In the genomic region with DNA sequence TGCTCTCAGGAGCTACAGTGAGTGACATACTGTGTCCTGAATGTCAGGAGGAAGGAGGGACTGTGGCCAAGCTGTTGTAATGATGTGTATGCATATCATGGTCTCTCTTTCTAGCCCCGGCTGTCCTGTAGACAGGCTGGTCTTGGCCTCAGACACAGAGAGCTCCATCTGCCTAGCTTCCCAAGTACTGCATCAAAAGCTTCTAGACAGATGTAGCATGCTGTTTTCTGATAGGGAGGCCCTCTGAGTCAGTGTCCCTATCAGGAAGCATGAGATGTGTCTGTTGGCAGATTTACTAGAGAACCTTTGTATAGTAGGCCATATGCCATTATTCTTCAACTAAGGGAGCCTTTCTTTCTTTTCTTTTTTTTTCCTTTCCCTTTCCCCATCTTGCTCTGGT, we compare ENCODE assay signal across 21 mouse cellular contexts. TPM values are rescaled to one million over a fixed set of nuclear protein-coding genes. Genes with fewer than 3 reads are reported as not detected.
DNase-seq lines count a peak whose midpoint lies in the region; ATAC-seq and TF ChIP-seq lines count a peak whose summit lies in the region.
"Had no signal": no experiment of that assay in that cellular context is flagged by ENCODE, and none has a peak within 500 bp of the region (broad histone marks: within the 10 kb centered on the region; RNA-seq: fewer than 3 reads in every experiment).

No protein-coding gene starts in this region.

- no peaks in the 10 kb centered on the region for H3K36me3 ChIP-seq in heart, adult 2 months (ENCODE audit: control insufficient read depth, insufficient read depth, low read length)
- peaks cover 38% of the 10 kb centered on the region for H3K36me3 ChIP-seq in heart, embryonic 11.5 days (ENCODE audit: control insufficient read depth, insufficient read depth, low read length)
- H3K36me3 ChIP-seq in liver, embryonic 16.5 days (ENCODE audit: control insufficient read depth, insufficient read depth): peaks cover 29% of the 10 kb centered on the region
- H3K36me3 ChIP-seq in neural tube, embryonic 15.5 days: peaks cover 85% of the 10 kb centered on the region
- peaks cover 94% of the 10 kb centered on the region for H3K36me3 ChIP-seq in embryonic facial prominence, embryonic 10.5 days (replicated peaks)

- no peaks in the 10 kb centered on the region for H3K9me3 ChIP-seq in heart, embryonic 11.5 days (replicated peaks; ENCODE audit: control insufficient read depth, low read length)
- no peaks in the 10 kb centered on the region for H3K9me3 ChIP-seq in liver, embryonic 16.5 days (replicated peaks; ENCODE audit: control insufficient read depth, low read length)
- H3K9me3 ChIP-seq in neural tube, embryonic 15.5 days (replicated peaks): no peaks in the 10 kb centered on the region
- H3K9me3 ChIP-seq in embryonic facial prominence, embryonic 10.5 days: no peaks in the 10 kb centered on the region
- H3K9me3 ChIP-seq: limb, embryonic 10.5 days; neural tube, embryonic 12.5 days had no signal

- no peak for TF ChIP-seq POLR2A in heart, adult 2 months (IDR thresholded peaks at IDR 0.05; ENCODE audit: insufficient read depth, low read depth, low read length)

- TF ChIP-seq EP300 in heart, adult 2 months (IDR thresholded peaks at IDR 0.05; ENCODE audit: insufficient read depth, low read depth, low read length): no peak

- H3K4me2 ChIP-seq in heart, embryonic 11.5 days: no peak overlapping the region
- no peak overlapping the region for H3K4me2 ChIP-seq in liver, embryonic 16.5 days (ENCODE audit: low read depth, low read length)
- H3K4me2 ChIP-seq in neural tube, embryonic 15.5 days: no peak overlapping the region
- H3K4me2 ChIP-seq: hindbrain, embryonic 14.5 days; lung, embryonic 14.5 days; neural tube, embryonic 12.5 days had no signal

- H3K79me2 ChIP-seq in heart, adult 2 months (replicated peaks; ENCODE audit: control insufficient read depth, insufficient read depth, low read length): no peaks in the 10 kb centered on the region

- H3K9ac ChIP-seq in heart, adult 2 months (ENCODE audit: low read depth, low read length): no peak overlapping the region
- no peak overlapping the region for H3K9ac ChIP-seq in heart, embryonic 11.5 days (ENCODE audit: low read depth, low read length)
- H3K9ac ChIP-seq in liver, embryonic 16.5 days (ENCODE audit: low read depth, low read length): no peak overlapping the region
- H3K9ac ChIP-seq in neural tube, embryonic 15.5 days (replicated peaks): no peak overlapping the region
- H3K9ac ChIP-seq: hindbrain, embryonic 14.5 days; lung, embryonic 14.5 days; neural tube, embryonic 12.5 days had no signal

- WGBS in heart, adult 2 months: 73% methylated on average over 1 of the region's 1 CpGs
- 79% methylated on average over 1 of the region's 1 CpGs for WGBS in heart, embryonic 11.5 days (ENCODE audit: insufficient replicate concordance)
- WGBS in liver, embryonic 16.5 days (ENCODE audit: insufficient replicate concordance): 13% methylated on average over 1 of the region's 1 CpGs
- 89% methylated on average over 1 of the region's 1 CpGs for WGBS in neural tube, embryonic 15.5 days
- WGBS in embryonic facial prominence, embryonic 10.5 days: 82% methylated on average over 1 of the region's 1 CpGs

- no peak for DNase-seq in heart, adult 2 months
- peak; percentile 33 for DNase-seq in ES-CJ7 (ENCODE audit: low read depth, low spot score)
- peak; percentile 48 for DNase-seq in c-Kit-positive CD71-positive TER-119-positive erythroid progenitor cells, embryonic 14.5 days (ENCODE audit: low spot score)
- no peak for DNase-seq in embryonic facial prominence, embryonic 10.5 days (ENCODE audit: low spot score)
- no peak for DNase-seq in B cell, adult 2 months
- DNase-seq: cerebellum, adult 11 months; cerebellum, postnatal 36 days; kidney, adult 11 months; kidney, postnatal 36 days; lung, embryonic 14.5 days had no signal

- H3K4me1 ChIP-seq in heart, adult 2 months (ENCODE audit: control insufficient read depth, insufficient read depth, low read length): no peaks in the 10 kb centered on the region
- H3K4me1 ChIP-seq in heart, embryonic 11.5 days (ENCODE audit: control insufficient read depth, insufficient read depth, low read length): peaks cover 5% of the 10 kb centered on the region; the same call in 1 of the 2 replicates
- H3K4me1 ChIP-seq in liver, embryonic 16.5 days (ENCODE audit: control insufficient read depth, low read depth, low read length): peaks cover 5% of the 10 kb centered on the region; the same call in 1 of the 2 replicates
- no peaks in the 10 kb centered on the region for H3K4me1 ChIP-seq in neural tube, embryonic 15.5 days
- H3K4me1 ChIP-seq in embryonic facial prominence, embryonic 10.5 days: no peaks in the 10 kb centered on the region
- H3K4me1 ChIP-seq: limb, embryonic 10.5 days; neural tube, embryonic 12.5 days had no signal

- H3K27me3 ChIP-seq in heart, adult 2 months (ENCODE audit: control insufficient read depth, insufficient read depth, low read length): no peaks in the 10 kb centered on the region
- no peaks in the 10 kb centered on the region for H3K27me3 ChIP-seq in heart, embryonic 11.5 days (ENCODE audit: control insufficient read depth, insufficient read depth, low read length)
- H3K27me3 ChIP-seq in liver, embryonic 16.5 days (ENCODE audit: control insufficient read depth, insufficient read depth, low read depth, low read length): no peaks in the 10 kb centered on the region
- no peaks in the 10 kb centered on the region for H3K27me3 ChIP-seq in neural tube, embryonic 15.5 days (replicated peaks)
- no peaks in the 10 kb centered on the region for H3K27me3 ChIP-seq in embryonic facial prominence, embryonic 10.5 days (replicated peaks; ENCODE audit: low read depth, poor library complexity, severe bottlenecking)
- H3K27me3 ChIP-seq: neural tube, embryonic 12.5 days had no signal

- no peak overlapping the region for H3K4me3 ChIP-seq in heart, adult 2 months
- no peak overlapping the region for H3K4me3 ChIP-seq in heart, embryonic 11.5 days (ENCODE audit: low read depth, low read length)
- no peak overlapping the region for H3K4me3 ChIP-seq in liver, embryonic 16.5 days (ENCODE audit: low read depth, low read length)
- no peak overlapping the region for H3K4me3 ChIP-seq in neural tube, embryonic 15.5 days (replicated peaks)
- no peak overlapping the region for H3K4me3 ChIP-seq in embryonic facial prominence, embryonic 10.5 days
- H3K4me3 ChIP-seq: limb, embryonic 10.5 days; neural tube, embryonic 12.5 days had no signal

- ATAC-seq in heart, embryonic 11.5 days (replicated peaks; ENCODE audit: insufficient number of reproducible peaks, low FRiP score, low TSS enrichment): no peak
- peak; percentile 59; the same call in 1 of the 2 replicates for ATAC-seq in liver, embryonic 16.5 days (ENCODE audit: low read depth)
- ATAC-seq in neural tube, embryonic 15.5 days (ENCODE audit: low FRiP score): no peak
- ATAC-seq: activated CD4-positive, CD25-positive, alpha-beta regulatory T cell, adult 4 months had no signal

- H3K27ac ChIP-seq in heart, adult 2 months: no peak overlapping the region
- H3K27ac ChIP-seq in heart, embryonic 11.5 days (ENCODE audit: low read depth, low read length): no peak overlapping the region
- H3K27ac ChIP-seq in liver, embryonic 16.5 days (ENCODE audit: low read length): no peak overlapping the region
- H3K27ac ChIP-seq in neural tube, embryonic 15.5 days (replicated peaks): no peak overlapping the region
- H3K27ac ChIP-seq in embryonic facial prominence, embryonic 10.5 days (replicated peaks): no peak overlapping the region
- H3K27ac ChIP-seq: hindbrain, embryonic 14.5 days; limb, embryonic 10.5 days; neural tube, embryonic 12.5 days had no signal

- peak; percentile 11; the same call in 1 of the 2 replicates for TF ChIP-seq CTCF in heart, adult 2 months (IDR thresholded peaks at IDR 0.05)

- intact Hi-C loops in heart, adult 2 months (cut with DNase I): no loop called here

RNA-seq across cellular contexts. Expression of a gene that starts 24.6 kb away (rescaled TPM):
- total RNA-seq in heart, adult 2 months (2021): 1 to 10 TPM; 3.5 to 3.7 TPM
- polyA plus RNA-seq in heart, adult 2 months (2012; rRNA removed): 2.2 and 3.7 TPM in 2 replicates
- polyA plus RNA-seq in heart, embryonic 11.5 days (2014; fragmentation: Nextera tagmentation; extraction: Ambion mirVana): 4.6 and 5.2 TPM in 2 replicates
- polyA plus RNA-seq in liver, embryonic 16.5 days (2015; fragmentation: Nextera tagmentation; extraction: Ambion mirVana): 2.3 and 2.4 TPM in 2 replicates
- 6.1 and 6.8 TPM in 2 replicates for polyA plus RNA-seq in neural tube, embryonic 15.5 days (2015; fragmentation: Nextera tagmentation; extraction: Ambion mirVana)
- polyA plus RNA-seq in embryonic facial prominence, embryonic 10.5 days (2016; fragmentation: Nextera tagmentation; extraction: Ambion mirVana): 9.9 and 11.3 TPM in 2 replicates

RNA-seq across cellular contexts. Expression of a gene that starts 24.8 kb away (rescaled TPM):
- total RNA-seq in heart, adult 2 months (2021): 10 to 100 TPM; 21.4 to 24.9 TPM
- 14.7 and 25.3 TPM in 2 replicates for polyA plus RNA-seq in heart, adult 2 months (2012; rRNA removed)
- polyA plus RNA-seq in heart, embryonic 11.5 days (2014; fragmentation: Nextera tagmentation; extraction: Ambion mirVana): 34.2 and 51.2 TPM in 2 replicates
- 19.3 and 21.4 TPM in 2 replicates for polyA plus RNA-seq in liver, embryonic 16.5 days (2015; fragmentation: Nextera tagmentation; extraction: Ambion mirVana)
- 48.2 and 60.4 TPM in 2 replicates for polyA plus RNA-seq in neural tube, embryonic 15.5 days (2015; fragmentation: Nextera tagmentation; extraction: Ambion mirVana)
- polyA plus RNA-seq in embryonic facial prominence, embryonic 10.5 days (2016; fragmentation: Nextera tagmentation; extraction: Ambion mirVana): 85.6 and 87.1 TPM in 2 replicates

RNA-seq across cellular contexts. Expression of a gene that starts 37.9 kb away (rescaled TPM):
- total RNA-seq in heart, adult 2 months (2021): 1 to 10 TPM; 6.6 to 7.5 TPM
- 4.7 and 6.1 TPM in 2 replicates for polyA plus RNA-seq in heart, adult 2 months (2012; rRNA removed)
- polyA plus RNA-seq in heart, embryonic 11.5 days (2014; fragmentation: Nextera tagmentation; extraction: Ambion mirVana): 14.0 and 15.1 TPM in 2 replicates
- polyA plus RNA-seq in liver, embryonic 16.5 days (2015; fragmentation: Nextera tagmentation; extraction: Ambion mirVana): 78.2 and 84.6 TPM in 2 replicates
- 36.7 and 45.0 TPM in 2 replicates for polyA plus RNA-seq in neural tube, embryonic 15.5 days (2015; fragmentation: Nextera tagmentation; extraction: Ambion mirVana)
- 55.9 and 59.6 TPM in 2 replicates for polyA plus RNA-seq in embryonic facial prominence, embryonic 10.5 days (2016; fragmentation: Nextera tagmentation; extraction: Ambion mirVana)

RNA-seq across cellular contexts. Expression of a gene that starts 44.6 kb away (rescaled TPM):
- total RNA-seq in heart, adult 2 months (2021): under 1 TPM in 1 of 2 experiments, not detected in 1; 0.20 TPM
- polyA plus RNA-seq in heart, adult 2 months (2012; rRNA removed): 0.47 and 1.8 TPM in 2 replicates
- not detected in 2 replicates for polyA plus RNA-seq in heart, embryonic 11.5 days (2014; fragmentation: Nextera tagmentation; extraction: Ambion mirVana)
- not detected in 2 replicates for polyA plus RNA-seq in liver, embryonic 16.5 days (2015; fragmentation: Nextera tagmentation; extraction: Ambion mirVana)
- not detected in 2 replicates for polyA plus RNA-seq in neural tube, embryonic 15.5 days (2015; fragmentation: Nextera tagmentation; extraction: Ambion mirVana)
- not detected in 2 replicates for polyA plus RNA-seq in embryonic facial prominence, embryonic 10.5 days (2016; fragmentation: Nextera tagmentation; extraction: Ambion mirVana)
- total RNA-seq: adrenal gland, postnatal 4 days; layer of hippocampus, postnatal 14 days had no signal
- polyA plus RNA-seq: activated CD4-positive, CD25-positive, alpha-beta regulatory T cell, adult 4 months; C2C12; forebrain, embryonic 11.5 days; hindbrain, embryonic 14.5 days; limb, embryonic 10.5 days; lung, embryonic 14.5 days; neural tube, embryonic 12.5 days had no signal

RNA-seq across cellular contexts. Expression of a gene that starts 50.9 kb away (rescaled TPM):
- 10 to 100 TPM; 42.2 to 56.7 TPM for total RNA-seq in heart, adult 2 months (2021)
- 27.4 and 43.0 TPM in 2 replicates for polyA plus RNA-seq in heart, adult 2 months (2012; rRNA removed)
- 11.8 and 12.5 TPM in 2 replicates for polyA plus RNA-seq in heart, embryonic 11.5 days (2014; fragmentation: Nextera tagmentation; extraction: Ambion mirVana)
- 7.5 and 7.9 TPM in 2 replicates for polyA plus RNA-seq in liver, embryonic 16.5 days (2015; fragmentation: Nextera tagmentation; extraction: Ambion mirVana)
- 5.9 and 7.2 TPM in 2 replicates for polyA plus RNA-seq in neural tube, embryonic 15.5 days (2015; fragmentation: Nextera tagmentation; extraction: Ambion mirVana)
- polyA plus RNA-seq in embryonic facial prominence, embryonic 10.5 days (2016; fragmentation: Nextera tagmentation; extraction: Ambion mirVana): 23.8 and 25.5 TPM in 2 replicates

Comparison
In these comparisons a context has a peak if more than half of its experiments do, and no peak if none do; other contexts are left out.
1. DNase-seq: peak in ES-CJ7 (single experiment) and c-Kit-positive CD71-positive TER-119-positive erythroid progenitor cells, embryonic 14.5 days (single experiment); none in heart, adult 2 months (0 of 2), embryonic facial prominence, embryonic 10.5 days (single experiment) and B cell, adult 2 months (0 of 2).